Mouse (Mus musculus) stomach, embryonic 16.5 days (tissue): ENCODE results near the gene Hnrnpa1. TPM values are rescaled to one million over a fixed set of nuclear protein-coding genes. Genes with fewer than 3 reads are reported as not detected.
"Not testable (repeated sequence)": the region's sequence is repeated elsewhere in the genome, so short reads cannot be mapped to it uniquely, and the experiment has no call there.

Experiments used
- ATAC-seq: fragments of 200-750 bp; cut with Nextera tagmentation; 2 replicates; pipeline ENCODE4 v1.8.0; 2017; ENCODE audit warnings: moderate number of reproducible peaks, moderate TSS enrichment; ENCODE audit not compliant: insufficient read depth, low FRiP score
- H3K27ac ChIP-seq: fragments of 300-500 bp; sonication (generic); 2 replicates; pipeline ENCODE4 v1.5.1; 2014; ENCODE audit warnings: low read length
- H3K27me3 ChIP-seq: fragments of 300-500 bp; sonication (generic); 2 replicates; pipeline ENCODE4 v1.6.1; 2014; ENCODE audit warnings: low read length, control low read depth, mixed read lengths; ENCODE audit not compliant: control insufficient read depth, insufficient read depth
- H3K36me3 ChIP-seq: fragments of 300-500 bp; sonication (generic); 2 replicates; pipeline ENCODE4 v1.6.1; 2014; ENCODE audit warnings: low read length; ENCODE audit not compliant: control insufficient read depth, insufficient read depth
- H3K4me1 ChIP-seq: fragments of 300-500 bp; sonication (generic); 2 replicates; pipeline ENCODE4 v1.6.1; 2014; ENCODE audit warnings: low read length, control low read depth, mixed read lengths; ENCODE audit not compliant: control insufficient read depth, insufficient read depth
- H3K4me2 ChIP-seq: fragments of 300-500 bp; sonication (generic); 2 replicates; pipeline ENCODE4 v1.6.1; 2014; ENCODE audit warnings: low read depth, low read length, mixed read lengths
- H3K4me3 ChIP-seq: fragments of 300-500 bp; sonication (generic); replicated peaks from 2 replicates; pipeline ENCODE4 v1.5.1; 2014; ENCODE audit warnings: mild to moderate bottlenecking, low read length
- H3K9ac ChIP-seq: fragments of 300-500 bp; sonication (generic); 2 replicates; pipeline ENCODE4 v1.6.1; 2014; ENCODE audit warnings: low read length
- H3K9me3 ChIP-seq: fragments of 300-500 bp; sonication (generic); replicated peaks from 2 replicates; pipeline ENCODE4 v1.6.1; 2016; ENCODE audit warnings: low read length, control low read depth; ENCODE audit not compliant: control insufficient read depth
- WGBS: fragments of 180-500 bp; shearing (Covaris S2); extraction: QIAGEN DNeasy Blood & Tissue Kit; methylation state at CpG from one replicate; pipeline ENCODE4 v1.1.7; 2014; 5-methylcytosine and 5-hydroxymethylcytosine counted together
- polyA plus RNA-seq: library from polyadenylated mRNA; unstranded; fragments of >200 nt; fragmentation: Nextera tagmentation; extraction: Ambion mirVana; gene quantifications from 2 replicates; pipeline ENCODE4 v1.2.1, GENCODE M21; 2015

Gene Hnrnpa1
- polyA plus RNA-seq, 1 experiment from 2014 or later = 529 TPM

- ATAC-seq = no peak
- no peak overlapping the region for H3K4me2 ChIP-seq
- no peak overlapping the region for H3K4me3 ChIP-seq
These were observed 2.9 kb upstream of the Hnrnpa1 start for GRCm38 (mm10) chr15:103237295-103237694.

GRCm38 (mm10) chr15:103239130-103239684, 1.0 kb upstream of the Hnrnpa1 start:
- peaks cover 19% of the 10 kb centered on the region for H3K36me3 ChIP-seq
- WGBS = under 1% methylated on average over 26 of the region's 26 CpGs
- peak; percentile 92 for ATAC-seq

More at GRCm38 (mm10) chr15:103237295-103237694, 2.9 kb upstream of the Hnrnpa1 start:
- Histone ChIP-seq H3K27me3 (no peaks in the 10 kb centered on the region), H3K27ac (no peak overlapping the region), H3K4me1 (peaks cover 13% of the 10 kb centered on the region; the same call in 1 of the 2 replicates), H3K9me3 (no peaks in the 10 kb centered on the region), H3K9ac (no peak overlapping the region), H3K36me3 (peaks cover 9% of the 10 kb centered on the region)
- WGBS = 90% methylated on average over 7 of the region's 7 CpGs

GRCm38 (mm10) chr15:103239685-103240159, 510 bp upstream of the Hnrnpa1 start, which contains the start of gene Cbx5:
Gene Cbx5, minus strand, starts transcription at chr15:103239816.
- Histone ChIP-seq H3K4me2 (peak within 1 kb of the TSS; percentile 72), H3K27me3 (no peaks in the 10 kb centered on the region), H3K4me3 (peak within 1 kb of the TSS; percentile 66), H3K27ac (peak within 1 kb of the TSS; percentile 94), H3K4me1 (peaks cover 23% of the 10 kb centered on the region), H3K9me3 (no peaks in the 10 kb centered on the region), H3K36me3 (peaks cover 17% of the 10 kb centered on the region), H3K9ac (peak within 1 kb of the TSS; percentile 83)
- WGBS = under 1% methylated on average over 39 of the region's 39 CpGs
- ATAC-seq = peak; percentile 94

More at GRCm38 (mm10) chr15:103239130-103239684, 1.0 kb upstream of the Hnrnpa1 start:
- Histone ChIP-seq H3K9ac (peak overlapping the region; percentile 63), H3K4me3 (peak overlapping the region; percentile 66), H3K9me3 (no peaks in the 10 kb centered on the region), H3K4me1 (peaks cover 23% of the 10 kb centered on the region), H3K27me3 (no peaks in the 10 kb centered on the region), H3K27ac (peak overlapping the region; percentile 94), H3K4me2 (peak overlapping the region; percentile 66)

GRCm38 (mm10) chr15:103241071-103242018, 1.1 kb downstream of the Hnrnpa1 start:
- peaks cover 25% of the 10 kb centered on the region for H3K4me1 ChIP-seq
- WGBS = 4% methylated on average over 12 of the region's 12 CpGs
- peak overlapping the region; percentile 66 for H3K4me3 ChIP-seq
- not testable (repeated sequence) for H3K9me3 ChIP-seq, ATAC-seq, H3K27me3 ChIP-seq
- peak overlapping the region; percentile 72 for H3K4me2 ChIP-seq
- peak overlapping the region; percentile 83 for H3K9ac ChIP-seq
- H3K27ac ChIP-seq = peak overlapping the region; percentile 94
- H3K36me3 ChIP-seq = peaks cover 18% of the 10 kb centered on the region

GRCm38 (mm10) chr15:103242885-103243284, 2.7 kb downstream of the Hnrnpa1 start:
- Histone ChIP-seq H3K4me2 (peak overlapping the region; percentile 72), H3K4me1 (peaks cover 25% of the 10 kb centered on the region), H3K4me3 (peak overlapping the region; percentile 66), H3K27ac (no peak overlapping the region), H3K27me3 (no peaks in the 10 kb centered on the region), H3K36me3 (peaks cover 27% of the 10 kb centered on the region), H3K9ac (peak overlapping the region; percentile 83), H3K9me3 (no peaks in the 10 kb centered on the region)
- ATAC-seq = no peak
- WGBS = 48% methylated on average over 8 of the region's 8 CpGs

- Histone ChIP-seq H3K4me3 (no peak overlapping the region), H3K27ac (no peak overlapping the region), H3K27me3 (no peaks in the 10 kb centered on the region), H3K36me3 (peaks cover 27% of the 10 kb centered on the region), H3K9me3 (no peaks in the 10 kb centered on the region), H3K4me1 (peaks cover 20% of the 10 kb centered on the region), H3K9ac (no peak overlapping the region), H3K4me2 (no peak overlapping the region)
- ATAC-seq = no peak
- WGBS = 73% methylated on average over 6 of the region's 6 CpGs
These were observed 5.4 kb downstream of the Hnrnpa1 start for GRCm38 (mm10) chr15:103245616-103246015.

GRCm38 (mm10) chr15:103247078-103247781, 7.0 kb downstream of the Hnrnpa1 start:
- no peak for ATAC-seq
- WGBS = 88% methylated on average over 9 of the region's 9 CpGs

GRCm38 (mm10) chr15:103247782-103248400, 7.7 kb downstream of the Hnrnpa1 start:
- Histone ChIP-seq H3K36me3 (peaks cover 22% of the 10 kb centered on the region), H3K9ac (no peak overlapping the region)
- ATAC-seq = no peak

More at GRCm38 (mm10) chr15:103247078-103247781, 7.0 kb downstream of the Hnrnpa1 start:
- Histone ChIP-seq H3K27me3 (no peaks in the 10 kb centered on the region), H3K4me2 (no peak overlapping the region), H3K9me3 (no peaks in the 10 kb centered on the region), H3K9ac (no peak overlapping the region), H3K4me3 (no peak overlapping the region), H3K4me1 (peaks cover 18% of the 10 kb centered on the region), H3K36me3 (peaks cover 27% of the 10 kb centered on the region), H3K27ac (no peak overlapping the region)

More at GRCm38 (mm10) chr15:103247782-103248400, 7.7 kb downstream of the Hnrnpa1 start:
- Histone ChIP-seq H3K9me3 (no peaks in the 10 kb centered on the region), H3K4me2 (no peak overlapping the region), H3K27me3 (no peaks in the 10 kb centered on the region), H3K4me3 (no peak overlapping the region), H3K4me1 (peaks cover 11% of the 10 kb centered on the region), H3K27ac (no peak overlapping the region)
